Mouse (Mus musculus): ENCODE results near the gene Dnaja3. TPM values are rescaled to one million over a fixed set of nuclear protein-coding genes. Genes with fewer than 3 reads are reported as not detected.

Dnaja3 gene
- polyA plus RNA-seq, 1 experiment from 2014 or later, result 37.8 TPM

- H3K9me3 ChIP-seq (ENCODE audit: low read length), result no peaks in the 10 kb centered on the region
- H3K4me1 ChIP-seq (ENCODE audit: insufficient read depth, low read depth, low read length), result 0 out of 2 replicates have a peak, but pooled peaks cover 8% of the 10 kb centered on the region
- TF ChIP-seq CTCF (IDR thresholded peaks at IDR 0.05), result peak; percentile 72
- TF ChIP-seq EP300 (IDR thresholded peaks at IDR 0.05), result no peak
- H3K36me3 ChIP-seq (ENCODE audit: insufficient read depth, low read length), result no peaks in the 10 kb centered on the region; the same call in 1 of the 2 replicates
- no peak overlapping the region for H3K4me3 ChIP-seq (ENCODE audit: low read depth, low read length)
- ATAC-seq (peak; percentile 46), DNase-seq (ENCODE audit: low spot score) (peak; percentile 57)
- H3K27ac ChIP-seq (ENCODE audit: low read length), result 0 out of 2 replicates have a peak overlapping the region, but pooled peaks have one; percentile 3
- no peak overlapping the region for H3K4me2 ChIP-seq (replicated peaks; ENCODE audit: low read depth, low read length)
- no peak overlapping the region for H3K9ac ChIP-seq (replicated peaks; ENCODE audit: low read depth)
- no peaks in the 10 kb centered on the region for H3K27me3 ChIP-seq (replicated peaks; ENCODE audit: insufficient read depth, low read length)
- WGBS, result 63% methylated on average over 4 of the region's 4 CpGs
Measured at GRCm38 (mm10) chr16:4655251-4655734, 15.5 kb downstream of the Dnaja3 start.

GRCm38 (mm10) chr16:4655764-4656570 is 16.2 kb downstream of the Dnaja3 start:
- H3K9me3 ChIP-seq (ENCODE audit: low read length), result no peaks in the 10 kb centered on the region
- H3K27me3 ChIP-seq (replicated peaks; ENCODE audit: insufficient read depth, low read length), result no peaks in the 10 kb centered on the region
- H3K9ac ChIP-seq (replicated peaks; ENCODE audit: low read depth), result no peak overlapping the region
- 30% methylated on average over 10 of the region's 11 CpGs for WGBS
- 0 out of 2 replicates have a peak, but pooled peaks cover 8% of the 10 kb centered on the region for H3K4me1 ChIP-seq (ENCODE audit: insufficient read depth, low read depth, low read length)
- no peaks in the 10 kb centered on the region; the same call in 1 of the 2 replicates for H3K36me3 ChIP-seq (ENCODE audit: insufficient read depth, low read length)
- no peak for TF ChIP-seq EP300 (IDR thresholded peaks at IDR 0.05)
- TF ChIP-seq CTCF (IDR thresholded peaks at IDR 0.05), result peak; percentile 46; the same call in 1 of the 2 replicates
- peak overlapping the region; percentile 3; the same call in 1 of the 2 replicates for H3K27ac ChIP-seq (ENCODE audit: low read length)
- no peak overlapping the region for H3K4me2 ChIP-seq (replicated peaks; ENCODE audit: low read depth, low read length)
- DNase-seq (ENCODE audit: low spot score) (peak; percentile 27), ATAC-seq (peak; percentile 25)
- H3K4me3 ChIP-seq (ENCODE audit: low read depth, low read length), result no peak overlapping the region

DNA sequence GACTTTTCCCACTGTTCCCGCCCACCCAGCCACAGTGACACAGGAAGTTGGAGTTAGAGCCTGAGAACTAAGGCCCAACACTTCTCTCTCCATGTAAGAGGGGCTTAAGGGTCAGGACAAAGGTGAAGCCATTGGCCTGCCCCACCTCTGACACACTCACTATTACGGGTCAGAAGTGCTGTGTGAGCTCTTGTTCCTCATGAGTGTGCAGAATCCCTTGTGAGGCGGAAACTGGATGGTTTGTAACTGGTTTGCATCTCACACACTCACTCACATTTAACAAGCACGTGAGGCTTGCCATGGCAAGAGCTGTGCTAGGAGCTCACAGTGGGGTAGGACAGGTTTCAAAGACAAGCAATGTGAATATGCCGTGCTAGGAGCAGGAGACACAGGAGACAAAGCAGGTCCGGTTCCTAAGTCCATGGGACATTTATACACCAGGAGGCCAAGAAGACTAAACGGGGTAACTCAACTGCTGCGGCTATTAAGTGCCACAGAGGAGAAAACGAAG is 16.8 kb downstream of the Dnaja3 start:
- no peak for DNase-seq (ENCODE audit: low spot score)
- H3K4me1 ChIP-seq (ENCODE audit: insufficient read depth, low read depth, low read length), result 0 out of 2 replicates have a peak, but pooled peaks cover 8% of the 10 kb centered on the region
- no peak overlapping the region for H3K4me2 ChIP-seq (replicated peaks; ENCODE audit: low read depth, low read length)
- H3K4me3 ChIP-seq (ENCODE audit: low read depth, low read length), result no peak overlapping the region
- H3K9me3 ChIP-seq (ENCODE audit: low read length), result no peaks in the 10 kb centered on the region
- 0 out of 2 replicates have a peak overlapping the region, but pooled peaks have one; percentile 3 for H3K27ac ChIP-seq (ENCODE audit: low read length)
- WGBS, result 64% methylated on average over 9 of the region's 9 CpGs
- no peaks in the 10 kb centered on the region for H3K27me3 ChIP-seq (replicated peaks; ENCODE audit: insufficient read depth, low read length)
- no peak overlapping the region for H3K9ac ChIP-seq (replicated peaks; ENCODE audit: low read depth)
- no peaks in the 10 kb centered on the region; the same call in 1 of the 2 replicates for H3K36me3 ChIP-seq (ENCODE audit: insufficient read depth, low read length)
- ATAC-seq, result no peak
- TF ChIP-seq CTCF (IDR thresholded peaks at IDR 0.05), result no peak
- no peak for TF ChIP-seq EP300 (IDR thresholded peaks at IDR 0.05)

DNA sequence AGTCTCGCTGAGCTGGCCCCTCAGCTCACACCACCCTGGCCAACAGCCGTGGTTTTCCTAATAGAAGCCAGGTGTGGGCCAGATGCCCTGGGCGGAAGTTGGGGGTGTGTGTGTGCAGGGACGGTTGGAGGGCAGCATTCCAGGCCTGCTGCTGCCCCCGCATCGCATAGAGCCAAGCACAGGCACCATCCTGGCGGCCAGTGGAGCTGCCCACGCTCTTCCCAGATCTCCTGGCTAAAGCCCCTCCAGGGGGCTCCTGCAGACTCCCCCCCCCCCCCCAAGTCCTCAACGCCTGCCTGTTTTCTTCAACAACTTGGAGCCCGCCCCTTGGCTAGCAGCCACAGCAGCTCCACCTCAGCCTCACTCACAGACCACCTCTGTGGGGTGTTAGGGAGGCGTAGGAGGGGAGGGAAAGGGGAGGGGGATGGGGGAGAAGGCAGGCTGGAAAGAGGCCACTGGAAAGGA is 19.0 kb downstream of the Dnaja3 start:
- Histone ChIP-seq H3K27me3 (replicated peaks; ENCODE audit: insufficient read depth, low read length) (no peaks in the 10 kb centered on the region), H3K9me3 (ENCODE audit: low read length) (no peaks in the 10 kb centered on the region), H3K27ac (ENCODE audit: low read length) (no peak overlapping the region), H3K4me3 (ENCODE audit: low read depth, low read length) (no peak overlapping the region), H3K4me1 (ENCODE audit: insufficient read depth, low read depth, low read length) (0 out of 2 replicates have a peak, but pooled peaks cover 5% of the 10 kb centered on the region), H3K36me3 (ENCODE audit: insufficient read depth, low read length) (no peaks in the 10 kb centered on the region; the same call in 1 of the 2 replicates), H3K9ac (replicated peaks; ENCODE audit: low read depth) (no peak overlapping the region), H3K4me2 (replicated peaks; ENCODE audit: low read depth, low read length) (no peak overlapping the region)
- TF ChIP-seq CTCF (IDR thresholded peaks at IDR 0.05), result no peak
- TF ChIP-seq EP300 (IDR thresholded peaks at IDR 0.05), result no peak
- 0 out of 2 replicates have a peak, but pooled peaks have one; percentile 14 for ATAC-seq
- 27% methylated on average over 9 of the region's 11 CpGs for WGBS
- no peak for DNase-seq (ENCODE audit: low spot score)

- DNase-seq (ENCODE audit: low spot score) (no peak), ATAC-seq (no peak)
- Histone ChIP-seq H3K27me3 (replicated peaks; ENCODE audit: insufficient read depth, low read length) (no peaks in the 10 kb centered on the region), H3K4me2 (replicated peaks; ENCODE audit: low read depth, low read length) (no peak overlapping the region), H3K9ac (replicated peaks; ENCODE audit: low read depth) (no peak overlapping the region), H3K27ac (ENCODE audit: low read length) (no peak overlapping the region), H3K4me1 (ENCODE audit: insufficient read depth, low read depth, low read length) (0 out of 2 replicates have a peak, but pooled peaks cover 5% of the 10 kb centered on the region), H3K9me3 (ENCODE audit: low read length) (no peaks in the 10 kb centered on the region), H3K4me3 (ENCODE audit: low read depth, low read length) (no peak overlapping the region), H3K36me3 (ENCODE audit: insufficient read depth, low read length) (peaks cover 1% of the 10 kb centered on the region; the same call in 1 of the 2 replicates)
- no peak for TF ChIP-seq EP300 (IDR thresholded peaks at IDR 0.05)
- TF ChIP-seq CTCF (IDR thresholded peaks at IDR 0.05), result no peak
- 40% methylated on average over 2 of the region's 2 CpGs for WGBS
Measured at GRCm38 (mm10) chr16:4659326-4659725, 19.5 kb downstream of the Dnaja3 start.

DNA sequence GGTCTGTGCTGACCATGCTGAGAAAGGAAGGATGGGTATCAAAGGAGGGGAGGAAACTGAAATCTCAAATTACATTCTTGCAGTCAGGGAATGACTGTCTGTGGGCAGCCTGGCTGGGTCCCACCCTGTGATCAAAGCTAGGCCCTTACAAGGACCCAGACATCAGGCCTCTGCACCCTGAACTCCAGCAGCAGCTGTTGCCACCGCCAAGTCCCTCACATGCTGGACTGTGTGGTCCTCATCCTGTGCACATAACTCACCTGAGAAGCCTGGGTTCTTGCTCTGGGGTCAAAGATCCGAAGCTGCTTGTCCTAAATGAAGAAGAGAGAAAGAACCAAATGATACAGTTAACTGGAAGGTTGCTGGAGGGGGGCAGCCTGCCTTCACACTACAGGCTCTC is 21.8 kb downstream of the Dnaja3 start:
- TF ChIP-seq EP300 (IDR thresholded peaks at IDR 0.05) (no peak), CTCF (IDR thresholded peaks at IDR 0.05) (no peak)
- Histone ChIP-seq H3K9ac (replicated peaks; ENCODE audit: low read depth) (no peak overlapping the region), H3K27me3 (replicated peaks; ENCODE audit: insufficient read depth, low read length) (no peaks in the 10 kb centered on the region), H3K9me3 (ENCODE audit: low read length) (no peaks in the 10 kb centered on the region), H3K4me2 (replicated peaks; ENCODE audit: low read depth, low read length) (no peak overlapping the region), H3K4me3 (ENCODE audit: low read depth, low read length) (no peak overlapping the region), H3K4me1 (ENCODE audit: insufficient read depth, low read depth, low read length) (0 out of 2 replicates have a peak, but pooled peaks cover 5% of the 10 kb centered on the region), H3K36me3 (ENCODE audit: insufficient read depth, low read length) (0 out of 2 replicates have a peak, but pooled peaks cover 4% of the 10 kb centered on the region), H3K27ac (ENCODE audit: low read length) (no peak overlapping the region)
- DNase-seq (ENCODE audit: low spot score), result no peak
- 84% methylated on average over 2 of the region's 2 CpGs for WGBS
- no peak for ATAC-seq
